Mouse (Mus musculus): Measurements from ENCODE around the gene B4galnt1. TPM values are rescaled to one million over a fixed set of nuclear protein-coding genes. Genes with fewer than 3 reads are reported as not detected.

Gene B4galnt1
- polyA plus RNA-seq, 1 experiment from 2014 or later = 73.7 TPM

GRCm38 (mm10) chr10:127214422-127214803 is 49.4 kb downstream of the B4galnt1 start:
- H3K27me3 ChIP-seq (ENCODE audit: control insufficient read depth, insufficient read depth, low read length) = no peaks in the 10 kb centered on the region
- H3K9ac ChIP-seq = no peak overlapping the region
- peaks cover 17% of the 10 kb centered on the region for H3K4me1 ChIP-seq (replicated peaks; ENCODE audit: control insufficient read depth, insufficient read depth, low read length)
- H3K9me3 ChIP-seq (ENCODE audit: control insufficient read depth, low read length) = no peaks in the 10 kb centered on the region
- H3K4me3 ChIP-seq (replicated peaks; ENCODE audit: low read length) = no peak overlapping the region
- DNase-seq (ENCODE audit: low spot score) (no peak), ATAC-seq (ENCODE audit: low FRiP score) (no peak)
- H3K4me2 ChIP-seq (replicated peaks) = no peak overlapping the region
- no peaks in the 10 kb centered on the region for H3K36me3 ChIP-seq (replicated peaks; ENCODE audit: control insufficient read depth, insufficient read depth)
- WGBS = 78% methylated on average over 1 of the region's 1 CpGs
- H3K27ac ChIP-seq = no peak overlapping the region

GRCm38 (mm10) chr10:127216456-127216855 is 51.4 kb downstream of the B4galnt1 start:
- no peak overlapping the region for H3K4me3 ChIP-seq (replicated peaks; ENCODE audit: low read length)

DNA sequence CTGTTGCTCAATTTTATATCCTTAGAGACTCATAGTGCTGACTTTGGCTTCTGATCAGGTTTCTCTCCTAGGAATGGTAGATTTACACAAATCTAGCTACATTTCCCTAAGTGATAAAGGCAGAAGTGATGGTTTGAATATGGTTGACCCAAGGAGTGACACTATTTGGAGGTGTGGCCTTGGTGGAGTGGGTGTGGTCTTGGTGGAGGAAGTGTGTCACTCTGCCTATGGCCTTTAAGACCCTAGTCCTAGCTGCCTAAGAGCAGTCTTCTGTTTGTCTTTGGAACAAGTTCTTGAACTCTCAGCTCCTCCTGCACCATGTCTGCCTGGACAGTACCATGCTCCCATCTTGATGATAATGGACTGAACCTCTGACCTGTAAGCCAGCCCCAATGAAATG is 52.2 kb downstream of the B4galnt1 start:
- Histone ChIP-seq H3K9me3 (ENCODE audit: control insufficient read depth, low read length) (no peaks in the 10 kb centered on the region), H3K4me3 (replicated peaks; ENCODE audit: low read length) (no peak overlapping the region), H3K4me1 (replicated peaks; ENCODE audit: control insufficient read depth, insufficient read depth, low read length) (no peaks in the 10 kb centered on the region), H3K4me2 (replicated peaks) (no peak overlapping the region), H3K27me3 (ENCODE audit: control insufficient read depth, insufficient read depth, low read length) (no peaks in the 10 kb centered on the region), H3K36me3 (replicated peaks; ENCODE audit: control insufficient read depth, insufficient read depth) (no peaks in the 10 kb centered on the region), H3K9ac (no peak overlapping the region), H3K27ac (no peak overlapping the region)
- ATAC-seq (ENCODE audit: low FRiP score) = no peak
- no peak for DNase-seq (ENCODE audit: low spot score)

More at GRCm38 (mm10) chr10:127216456-127216855, 51.4 kb downstream of the B4galnt1 start:
- ATAC-seq (ENCODE audit: low FRiP score) = no peak
- Histone ChIP-seq H3K9me3 (ENCODE audit: control insufficient read depth, low read length) (no peaks in the 10 kb centered on the region), H3K9ac (no peak overlapping the region), H3K27ac (no peak overlapping the region), H3K4me2 (replicated peaks) (no peak overlapping the region), H3K36me3 (replicated peaks; ENCODE audit: control insufficient read depth, insufficient read depth) (no peaks in the 10 kb centered on the region), H3K27me3 (ENCODE audit: control insufficient read depth, insufficient read depth, low read length) (no peaks in the 10 kb centered on the region), H3K4me1 (replicated peaks; ENCODE audit: control insufficient read depth, insufficient read depth, low read length) (peaks cover 4% of the 10 kb centered on the region; the same call in 1 of the 2 replicates)
- no peak for DNase-seq (ENCODE audit: low spot score)
- 94% methylated on average over 11 of the region's 11 CpGs for WGBS

DNA sequence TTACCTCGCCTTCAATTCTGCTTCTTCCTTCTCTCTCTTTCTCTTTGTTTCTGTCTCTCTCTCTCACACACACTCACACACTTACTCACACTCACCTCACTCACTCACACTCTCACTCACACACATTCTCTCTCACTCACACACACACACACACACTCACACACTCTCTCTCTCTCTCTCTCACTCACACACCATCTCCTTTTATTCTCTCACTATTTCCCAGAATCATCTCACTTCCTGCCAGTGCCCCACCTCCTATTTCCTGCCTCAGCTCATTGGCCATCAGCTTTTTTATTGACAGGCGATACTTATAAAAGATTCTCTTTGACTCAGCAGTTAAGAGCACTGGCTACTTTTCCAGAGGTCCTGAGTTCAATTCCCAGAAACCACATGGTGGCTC is 53.3 kb downstream of the B4galnt1 start:
- Histone ChIP-seq H3K4me2 (replicated peaks) (no peak overlapping the region), H3K4me3 (replicated peaks; ENCODE audit: low read length) (no peak overlapping the region), H3K36me3 (replicated peaks; ENCODE audit: control insufficient read depth, insufficient read depth) (no peaks in the 10 kb centered on the region), H3K27me3 (ENCODE audit: control insufficient read depth, insufficient read depth, low read length) (no peaks in the 10 kb centered on the region), H3K27ac (no peak overlapping the region), H3K9me3 (ENCODE audit: control insufficient read depth, low read length) (no peaks in the 10 kb centered on the region), H3K9ac (no peak overlapping the region), H3K4me1 (replicated peaks; ENCODE audit: control insufficient read depth, insufficient read depth, low read length) (no peaks in the 10 kb centered on the region)
- DNase-seq (ENCODE audit: low spot score) = no peak
- ATAC-seq (ENCODE audit: low FRiP score) = no peak
- WGBS = 93% methylated on average over 2 of the region's 2 CpGs

Other genes starting within 250 kb of the B4galnt1 start
- 22.9 and 25.0 TPM in 2 replicates for gene Ctdsp2, start 186.5 kb upstream of the B4galnt1 start, polyA plus RNA-seq (2014; fragmentation: Nextera tagmentation; extraction: Ambion mirVana)
- gene Avil, start 164.5 kb upstream of the B4galnt1 start, polyA plus RNA-seq (2014; fragmentation: Nextera tagmentation; extraction: Ambion mirVana) = 0.60 and 2.5 TPM in 2 replicates
- 59.1 and 65.0 TPM in 2 replicates for gene Tsfm, start 134.4 kb upstream of the B4galnt1 start, polyA plus RNA-seq (2014; fragmentation: Nextera tagmentation; extraction: Ambion mirVana)
- gene Mettl1, start 123.8 kb upstream of the B4galnt1 start, polyA plus RNA-seq (2014; fragmentation: Nextera tagmentation; extraction: Ambion mirVana) = 19.5 and 22.1 TPM in 2 replicates
- 0.13 and 0.25 TPM in 2 replicates for gene Eef1akmt3, start 123.7 kb upstream of the B4galnt1 start, polyA plus RNA-seq (2014; fragmentation: Nextera tagmentation; extraction: Ambion mirVana)
- 0.08 TPM in 1 of 2 replicates, not detected in the other for gene Cyp27b1, start 117.0 kb upstream of the B4galnt1 start, polyA plus RNA-seq (2014; fragmentation: Nextera tagmentation; extraction: Ambion mirVana)
- gene March9, start 105.0 kb upstream of the B4galnt1 start, polyA plus RNA-seq (2014; fragmentation: Nextera tagmentation; extraction: Ambion mirVana) = 12.0 and 12.9 TPM in 2 replicates
- 764 and 784 TPM in 2 replicates for gene Cdk4, start 101.7 kb upstream of the B4galnt1 start, polyA plus RNA-seq (2014; fragmentation: Nextera tagmentation; extraction: Ambion mirVana)
- 54.4 and 83.3 TPM in 2 replicates for gene Tspan31, start 95.0 kb upstream of the B4galnt1 start, polyA plus RNA-seq (2014; fragmentation: Nextera tagmentation; extraction: Ambion mirVana)
- 6.7 and 8.2 TPM in 2 replicates for gene Agap2, start 89.9 kb upstream of the B4galnt1 start, polyA plus RNA-seq (2014; fragmentation: Nextera tagmentation; extraction: Ambion mirVana)
- 78.1 and 83.0 TPM in 2 replicates for gene Os9, start 44.1 kb upstream of the B4galnt1 start, polyA plus RNA-seq (2014; fragmentation: Nextera tagmentation; extraction: Ambion mirVana)
- 0.94 and 0.99 TPM in 2 replicates for gene Slc26a10, start 15.4 kb downstream of the B4galnt1 start, polyA plus RNA-seq (2014; fragmentation: Nextera tagmentation; extraction: Ambion mirVana)
- 23.5 and 25.5 TPM in 2 replicates for gene Arhgef25, start 24.9 kb downstream of the B4galnt1 start, polyA plus RNA-seq (2014; fragmentation: Nextera tagmentation; extraction: Ambion mirVana)
- 223 and 231 TPM in 2 replicates for gene Dtx3, start 30.5 kb downstream of the B4galnt1 start, polyA plus RNA-seq (2014; fragmentation: Nextera tagmentation; extraction: Ambion mirVana)
- 16.8 and 17.1 TPM in 2 replicates for gene Pip4k2c, start 46.4 kb downstream of the B4galnt1 start, polyA plus RNA-seq (2014; fragmentation: Nextera tagmentation; extraction: Ambion mirVana)
- 118 and 129 TPM in 2 replicates for gene Kif5a, start 98.1 kb downstream of the B4galnt1 start, polyA plus RNA-seq (2014; fragmentation: Nextera tagmentation; extraction: Ambion mirVana)
- 281 and 296 TPM in 2 replicates for gene Dctn2, start 101.1 kb downstream of the B4galnt1 start, polyA plus RNA-seq (2014; fragmentation: Nextera tagmentation; extraction: Ambion mirVana)
- gene Mbd6, start 123.8 kb downstream of the B4galnt1 start, polyA plus RNA-seq (2014; fragmentation: Nextera tagmentation; extraction: Ambion mirVana) = 16.2 and 20.0 TPM in 2 replicates
- gene Mars, start 146.6 kb downstream of the B4galnt1 start, polyA plus RNA-seq (2014; fragmentation: Nextera tagmentation; extraction: Ambion mirVana) = 113 and 124 TPM in 2 replicates
- gene Arhgap9, start 156.7 kb downstream of the B4galnt1 start, polyA plus RNA-seq (2014; fragmentation: Nextera tagmentation; extraction: Ambion mirVana) = 0.88 and 1.1 TPM in 2 replicates
- gene Gli1, start 176.7 kb downstream of the B4galnt1 start, polyA plus RNA-seq (2014; fragmentation: Nextera tagmentation; extraction: Ambion mirVana) = 1.3 and 1.6 TPM in 2 replicates
- 0.04 TPM in 1 of 2 replicates, not detected in the other for gene Inhbe, start 189.2 kb downstream of the B4galnt1 start, polyA plus RNA-seq (2014; fragmentation: Nextera tagmentation; extraction: Ambion mirVana)
- not detected in 2 replicates for gene Inhbc, start 205.2 kb downstream of the B4galnt1 start, polyA plus RNA-seq (2014; fragmentation: Nextera tagmentation; extraction: Ambion mirVana)
- 32.3 and 37.8 TPM in 2 replicates for gene R3hdm2, start 215.1 kb downstream of the B4galnt1 start, polyA plus RNA-seq (2014; fragmentation: Nextera tagmentation; extraction: Ambion mirVana)